Mouse (Mus musculus): ENCODE data around the gene 1810010D01Rik.

The 1810010D01Rik gene

DNA sequence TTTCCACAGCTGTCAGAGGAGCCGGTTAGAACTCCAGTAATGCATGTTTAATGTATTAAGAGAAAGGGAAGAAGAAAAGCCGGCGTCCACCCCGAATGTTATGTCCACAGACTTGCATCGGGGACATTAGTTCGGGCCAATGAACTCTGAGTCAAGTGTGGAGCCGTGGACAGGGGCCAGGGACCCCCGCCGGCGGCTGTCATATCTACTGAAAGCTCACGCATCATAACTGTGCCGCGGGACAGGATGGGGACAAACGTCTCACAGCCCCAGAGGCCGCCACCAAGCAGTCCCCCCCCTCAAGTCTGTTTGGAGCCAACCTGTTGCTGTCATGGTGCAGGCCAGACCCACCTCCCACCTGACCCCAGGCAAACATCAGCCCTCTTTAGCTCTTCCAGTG is 34.4 kb downstream of the 1810010D01Rik start:
- DNase-seq: no peak

DNA sequence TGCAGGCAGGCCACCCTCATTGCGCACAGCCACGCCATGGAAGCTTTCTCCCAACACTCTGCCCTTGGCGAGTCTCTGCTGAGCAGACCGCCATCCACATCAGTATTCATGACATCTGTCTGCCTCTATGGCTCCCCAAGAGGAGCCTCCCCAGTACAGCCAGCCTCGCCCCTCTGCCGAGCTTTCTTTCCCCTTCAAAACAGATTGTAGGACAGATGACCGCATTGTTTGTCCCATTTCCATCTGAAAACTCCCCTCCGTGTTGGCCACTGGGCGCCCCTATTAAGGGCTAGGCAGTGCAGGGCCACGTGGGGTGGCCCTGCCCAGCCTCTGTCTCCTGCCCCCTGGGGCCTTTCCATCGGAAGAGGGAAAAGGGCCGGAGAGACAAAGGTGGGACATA is 34.8 kb downstream of the 1810010D01Rik start:
- DNase-seq: peak; percentile 25

DNA sequence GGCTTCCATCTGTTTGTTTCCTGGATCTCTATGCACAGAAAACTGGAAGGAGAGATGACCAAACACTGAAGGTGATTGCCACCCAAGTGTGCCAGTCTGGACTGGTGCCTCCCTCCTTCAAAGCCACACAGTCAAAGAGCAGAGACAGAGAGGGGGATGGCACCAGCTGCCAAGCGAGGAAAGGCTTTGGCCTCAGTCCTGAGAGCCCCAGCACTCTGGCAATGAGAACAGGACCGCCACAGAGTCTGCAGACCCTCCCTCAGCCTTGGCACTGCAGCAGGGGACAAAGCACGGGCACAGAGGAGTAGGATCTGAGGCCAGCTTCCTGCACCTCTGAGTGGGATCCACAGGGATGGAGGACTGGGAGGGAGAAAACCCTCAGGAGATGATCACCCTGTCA is 38.2 kb downstream of the 1810010D01Rik start:
- no peak for DNase-seq

DNA sequence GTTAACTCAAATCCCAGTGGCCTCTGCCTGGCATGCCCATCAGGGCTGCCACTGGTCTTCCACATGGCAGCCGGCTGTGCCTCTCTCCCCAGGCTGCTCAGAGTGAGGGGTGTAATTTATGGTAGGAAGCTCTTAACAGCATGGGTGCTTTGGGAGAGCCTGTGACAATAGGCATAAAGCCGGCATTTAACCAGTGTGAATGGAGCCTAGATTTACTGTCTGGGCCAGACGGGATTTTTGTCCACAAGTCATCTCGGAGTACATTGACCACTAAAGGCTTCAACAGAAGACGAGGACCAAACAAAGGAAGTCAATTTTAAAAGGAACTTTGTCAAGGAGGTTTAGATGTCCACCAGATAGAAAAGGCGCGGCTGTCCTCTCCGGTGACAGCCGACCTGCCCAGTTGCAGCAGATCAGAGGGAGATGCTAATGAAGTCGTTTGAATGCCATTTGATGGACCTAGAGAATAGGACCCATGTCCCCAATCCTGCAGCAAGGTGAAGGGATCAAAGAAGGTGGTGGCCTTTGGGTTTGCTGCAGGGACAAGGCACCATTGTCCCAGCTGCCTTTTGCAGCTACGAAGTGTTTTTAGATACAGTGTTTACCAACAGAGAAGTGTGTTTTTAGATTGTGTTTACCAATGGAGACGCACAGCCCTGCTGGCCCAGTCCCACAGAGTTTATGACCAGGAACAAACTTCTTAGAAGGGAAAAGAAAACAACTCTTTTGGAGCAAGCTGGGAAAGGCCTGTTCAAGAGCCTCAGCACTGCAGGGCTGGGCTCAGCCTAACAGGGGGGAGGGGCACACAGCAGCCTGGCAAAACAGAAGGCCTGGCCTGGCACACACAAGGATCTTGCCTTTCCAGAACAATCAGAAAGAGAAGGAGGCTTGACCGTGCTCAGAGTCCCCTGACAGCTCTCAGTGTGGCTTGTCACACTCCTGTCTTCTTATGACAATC is 48.4 kb downstream of the 1810010D01Rik start:
- peak; percentile 80 for DNase-seq

All from lung, postnatal 10 days (tissue).